Mouse (Mus musculus) forebrain, postnatal 0 days (tissue): Measurements from ENCODE around the gene Lcp2. TPM values are rescaled to one million over a fixed set of nuclear protein-coding genes. Genes with fewer than 3 reads are reported as not detected.

ENCODE experiments used
- ATAC-seq: fragments of 200-750 bp; cut with Nextera tagmentation; 2 replicates; pipeline ENCODE4 v1.8.0; 2017; ENCODE audit warnings: mild to moderate bottlenecking, moderate library complexity
- DNase-seq: peaks from one replicate; pipeline ENCODE4 v3.0.0-alpha.2; 2015
- H3K27ac ChIP-seq: fragments of 300-500 bp; sonication (generic); 2 replicates; pipeline ENCODE4 v1.5.1; 2014; ENCODE audit warnings: low read depth, mild to moderate bottlenecking, antibody characterized with exemption, low read length, moderate library complexity, mixed read lengths
- H3K27me3 ChIP-seq: fragments of 300-500 bp; sonication (generic); 2 replicates; pipeline ENCODE4 v1.6.1; 2014; ENCODE audit warnings: mild to moderate bottlenecking, low read length, mixed read lengths; ENCODE audit not compliant: insufficient read depth
- H3K36me3 ChIP-seq: fragments of 300-500 bp; sonication (generic); 2 replicates; pipeline ENCODE4 v1.6.1; 2014; ENCODE audit warnings: mild to moderate bottlenecking, moderate library complexity; ENCODE audit not compliant: insufficient read depth
- H3K4me1 ChIP-seq: fragments of 300-500 bp; sonication (generic); 2 replicates; pipeline ENCODE4 v1.6.1; 2014; ENCODE audit warnings: antibody characterized with exemption; ENCODE audit not compliant: insufficient read depth
- H3K4me2 ChIP-seq: fragments of 300-500 bp; sonication (generic); 2 replicates; pipeline ENCODE4 v1.6.1; 2014; ENCODE audit warnings: low read depth, mild to moderate bottlenecking, moderate library complexity
- H3K4me3 ChIP-seq: fragments of 300-500 bp; sonication (generic); 2 replicates; pipeline ENCODE4 v1.5.1; 2014; ENCODE audit warnings: low read depth, low read length, mixed read lengths
- H3K9ac ChIP-seq: fragments of 300-500 bp; sonication (generic); 2 replicates; pipeline ENCODE4 v1.6.1; 2014; ENCODE audit warnings: mild to moderate bottlenecking
- H3K9me3 ChIP-seq: fragments of 300-500 bp; sonication (generic); 2 replicates; pipeline ENCODE4 v1.6.1; 2016; ENCODE audit warnings: low read length
- CTCF ChIP-seq: sonication (generic); IDR thresholded peaks from 2 replicates; pipeline ENCODE4 v1.5.1; 2016; ENCODE audit warnings: antibody characterized with exemption, control low read depth, low read depth
- WGBS: fragments of 180-500 bp; shearing (Covaris S2); extraction: QIAGEN DNeasy Blood & Tissue Kit; methylation state at CpG from one replicate; pipeline ENCODE4 v1.1.7; 2014; 5-methylcytosine and 5-hydroxymethylcytosine counted together
- polyA plus RNA-seq: library from polyadenylated mRNA; unstranded; fragments of >200 nt; fragmentation: Nextera tagmentation; extraction: Ambion mirVana; gene quantifications from 2 replicates; pipeline ENCODE4 v1.2.1, GENCODE M21; 2015
- total RNA-seq: library from RNA; depleted of rRNA; stranded (reverse); fragments of >200 nt; gene quantifications from 2 replicates; pipeline ENCODE4 v1.2.3, GENCODE M21; 2014

The Lcp2 gene
- total and polyA plus RNA-seq, 2 experiments from 2014 or later, result 3.6 to 4.4 TPM

- peak; percentile 44 for TF ChIP-seq CTCF
- Histone ChIP-seq H3K36me3 (no peaks in the 10 kb centered on the region), H3K4me1 (no peaks in the 10 kb centered on the region), H3K4me2 (no peak overlapping the region), H3K9ac (no peak overlapping the region), H3K27me3 (peaks cover 16% of the 10 kb centered on the region), H3K9me3 (no peaks in the 10 kb centered on the region), H3K27ac (no peak overlapping the region), H3K4me3 (no peak overlapping the region)
- ATAC-seq (no peak), DNase-seq (no peak)
- WGBS, result 80% methylated on average over 3 of the region's 3 CpGs
Observed at GRCm38 (mm10) chr11:34087064-34087463, 40.3 kb downstream of the Lcp2 start.

DNA sequence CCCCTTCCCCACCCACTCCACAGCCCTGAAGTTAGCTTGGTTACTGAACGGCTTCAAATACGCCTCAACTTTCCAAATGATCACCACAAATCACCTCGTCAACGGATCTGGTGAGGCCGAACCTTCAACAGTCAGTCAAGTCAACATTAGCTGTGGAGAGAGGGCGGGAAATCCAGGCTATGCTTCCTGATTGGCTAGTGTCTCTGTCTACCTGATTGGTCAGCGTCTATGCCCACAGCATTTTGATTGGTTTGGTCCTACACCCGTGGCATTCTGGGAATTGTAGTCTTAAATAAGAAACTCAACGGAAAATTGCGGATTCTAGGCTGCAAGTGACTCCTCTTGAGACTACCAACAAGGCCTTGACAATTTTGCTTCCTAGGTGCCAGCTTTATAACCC, 51.7 kb downstream of the Lcp2 start, which contains the start of gene 4930469K13Rik:
Gene 4930469K13Rik, minus strand, starts transcription at position 133 of the 400 bp plus-strand sequence.
- H3K4me1 ChIP-seq, result no peaks in the 10 kb centered on the region
- no peak within 1 kb of the TSS for H3K27ac ChIP-seq
- no peak within 1 kb of the TSS for H3K9ac ChIP-seq
- 87% methylated on average over 10 of the region's 10 CpGs for WGBS
- peaks cover 8% of the 10 kb centered on the region for H3K27me3 ChIP-seq
- no peak within 1 kb of the TSS for H3K4me3 ChIP-seq
- H3K36me3 ChIP-seq, result no peaks in the 10 kb centered on the region
- TF ChIP-seq CTCF, result no peak
- H3K4me2 ChIP-seq, result no peak within 1 kb of the TSS
- no peak for ATAC-seq
- peak; percentile 27 for DNase-seq
- H3K9me3 ChIP-seq, result no peaks in the 10 kb centered on the region

DNA sequence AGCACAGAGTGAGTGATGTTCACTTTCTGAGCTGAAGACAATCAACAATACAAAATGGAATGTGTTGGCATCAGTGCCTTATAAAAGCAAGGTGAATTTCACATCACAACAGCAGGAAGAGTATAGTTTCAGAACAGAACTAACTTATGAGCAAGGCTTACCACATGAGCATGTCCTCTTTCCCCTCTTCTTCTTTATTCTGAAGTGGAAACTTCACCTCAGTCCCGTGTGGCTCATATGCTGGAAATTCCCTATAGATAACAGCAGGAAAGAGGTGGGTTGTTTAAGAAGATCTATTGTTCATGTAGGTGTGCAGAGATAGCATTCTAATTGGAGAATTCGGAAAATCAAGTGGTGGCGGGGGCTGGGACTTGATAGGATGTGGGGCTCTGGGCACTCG, 55.1 kb downstream of the Lcp2 start:
- Histone ChIP-seq H3K27me3 (peaks cover 11% of the 10 kb centered on the region; the same call in 1 of the 2 replicates), H3K4me2 (no peak overlapping the region), H3K4me1 (no peaks in the 10 kb centered on the region), H3K9me3 (no peaks in the 10 kb centered on the region), H3K4me3 (no peak overlapping the region), H3K27ac (no peak overlapping the region), H3K36me3 (no peaks in the 10 kb centered on the region), H3K9ac (no peak overlapping the region)
- ATAC-seq (no peak), DNase-seq (no peak)
- TF ChIP-seq CTCF, result no peak
- WGBS, result 90% methylated on average over 4 of the region's 4 CpGs

GRCm38 (mm10) chr11:34104919-34105318, 58.2 kb downstream of the Lcp2 start:
- TF ChIP-seq CTCF, result no peak
- DNase-seq (no peak), ATAC-seq (peak; percentile 10; the same call in 1 of the 2 replicates)
- WGBS, result 14% methylated on average over 1 of the region's 1 CpGs
- no peaks in the 10 kb centered on the region for H3K4me1 ChIP-seq
- peaks cover 11% of the 10 kb centered on the region; the same call in 1 of the 2 replicates for H3K27me3 ChIP-seq
- no peak overlapping the region for H3K27ac ChIP-seq
- H3K9ac ChIP-seq, result no peak overlapping the region
- no peak overlapping the region for H3K4me3 ChIP-seq
- H3K9me3 ChIP-seq, result no peaks in the 10 kb centered on the region
- no peak overlapping the region for H3K4me2 ChIP-seq
- no peaks in the 10 kb centered on the region for H3K36me3 ChIP-seq

GRCm38 (mm10) chr11:34109260-34109659, 62.5 kb downstream of the Lcp2 start:
- Histone ChIP-seq H3K9ac (no peak overlapping the region), H3K27ac (no peak overlapping the region), H3K9me3 (no peaks in the 10 kb centered on the region), H3K36me3 (no peaks in the 10 kb centered on the region), H3K27me3 (0 out of 2 replicates have a peak, but pooled peaks cover 3% of the 10 kb centered on the region), H3K4me3 (no peak overlapping the region), H3K4me1 (no peaks in the 10 kb centered on the region), H3K4me2 (no peak overlapping the region)
- ATAC-seq (no peak), DNase-seq (no peak)
- no peak for TF ChIP-seq CTCF
- 100% methylated on average over 1 of the region's 1 CpGs for WGBS

GRCm38 (mm10) chr11:34111940-34112339, 65.2 kb downstream of the Lcp2 start:
- Histone ChIP-seq H3K9ac (no peak overlapping the region), H3K36me3 (no peaks in the 10 kb centered on the region), H3K4me1 (no peaks in the 10 kb centered on the region), H3K9me3 (no peaks in the 10 kb centered on the region), H3K27me3 (no peaks in the 10 kb centered on the region), H3K27ac (no peak overlapping the region), H3K4me2 (no peak overlapping the region), H3K4me3 (no peak overlapping the region)
- TF ChIP-seq CTCF, result no peak
- WGBS, result 65% methylated on average over 7 of the region's 7 CpGs
- DNase-seq (no peak), ATAC-seq (no peak)

GRCm38 (mm10) chr11:34112781-34113380, 66.2 kb downstream of the Lcp2 start:
- no peaks in the 10 kb centered on the region for H3K36me3 ChIP-seq
- H3K4me3 ChIP-seq, result no peak overlapping the region
- no peaks in the 10 kb centered on the region for H3K4me1 ChIP-seq
- ATAC-seq (peak; percentile 98), DNase-seq (peak; percentile 69)
- no peak overlapping the region for H3K4me2 ChIP-seq
- no peaks in the 10 kb centered on the region for H3K9me3 ChIP-seq
- H3K27me3 ChIP-seq, result no peaks in the 10 kb centered on the region
- 0 out of 2 replicates have a peak overlapping the region, but pooled peaks have one; percentile 21 for H3K27ac ChIP-seq
- no peak overlapping the region for H3K9ac ChIP-seq
- 10% methylated on average over 4 of the region's 4 CpGs for WGBS
- TF ChIP-seq CTCF, result no peak
